Mouse (Mus musculus): ENCODE results near the gene Olfr351. TPM values are rescaled to one million over a fixed set of nuclear protein-coding genes. Genes with fewer than 3 reads are reported as not detected.

The Olfr351 gene
- polyA plus RNA-seq (2014; fragmentation: Nextera tagmentation; extraction: Ambion mirVana) = not detected in 2 replicates

DNA sequence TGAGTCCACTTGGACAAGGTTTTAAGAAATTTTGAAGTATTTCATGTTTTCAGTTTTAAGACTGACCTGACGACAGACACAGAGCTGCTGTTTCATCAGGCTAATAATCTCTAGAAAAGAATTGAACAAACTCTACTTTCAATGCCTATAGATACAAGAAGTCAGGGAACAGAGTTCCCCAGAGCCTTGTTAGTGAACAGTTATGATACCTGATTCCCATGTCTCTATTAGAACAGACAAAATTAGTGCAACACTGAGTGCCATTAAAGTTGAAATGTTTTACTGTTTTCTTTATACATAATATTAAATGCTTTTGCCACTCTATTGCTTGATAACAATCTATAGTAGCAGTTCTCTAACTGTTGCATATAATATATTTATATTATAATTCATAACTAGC lies at the start of gene Olfr351:
Gene Olfr351 (minus strand): TSS at position 101 of the 400 bp plus-strand sequence.
- Histone ChIP-seq H3K4me2 (replicated peaks; ENCODE audit: low read depth, low read length) (no peak within 1 kb of the TSS), H3K9ac (replicated peaks; ENCODE audit: low read depth, low read length) (no peak within 1 kb of the TSS), H3K4me1 (ENCODE audit: control insufficient read depth, insufficient read depth, low read length) (no peaks in the 10 kb centered on the region), H3K9me3 (ENCODE audit: control insufficient read depth, low read depth, low read length) (no peaks in the 10 kb centered on the region), H3K27me3 (ENCODE audit: control insufficient read depth, insufficient read depth, low read length) (no peaks in the 10 kb centered on the region), H3K27ac (ENCODE audit: low read length) (no peak within 1 kb of the TSS), H3K36me3 (ENCODE audit: control insufficient read depth, insufficient read depth, low read length) (no peaks in the 10 kb centered on the region), H3K4me3 (ENCODE audit: low read depth, low read length) (no peak within 1 kb of the TSS)
- ATAC-seq (ENCODE audit: insufficient number of reproducible peaks, insufficient read depth, low FRiP score, low read depth) = no peak
- WGBS = 74% methylated on average over 1 of the region's 1 CpGs

DNA sequence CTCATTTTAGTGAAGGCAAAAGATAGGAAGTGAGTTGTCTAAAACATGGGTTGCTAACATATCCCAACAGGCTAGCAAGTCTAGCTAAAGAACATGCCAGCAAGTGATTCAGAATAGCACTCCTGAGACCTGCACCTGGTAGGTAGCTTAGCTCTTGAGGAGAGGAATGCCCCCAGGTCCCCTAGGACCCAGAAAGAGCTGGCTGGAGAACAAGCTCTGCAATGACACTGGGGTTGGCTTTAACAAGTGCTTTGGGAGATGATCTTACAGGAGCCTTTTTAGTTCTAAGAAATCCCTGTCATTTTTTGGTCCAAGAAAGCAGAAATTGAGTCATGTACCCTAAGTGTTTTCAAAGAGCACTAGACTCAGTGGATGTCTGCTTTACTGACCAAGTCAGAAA lies 42.9 kb upstream of the Olfr351 start, which contains the start of gene Olfr354:
Gene Olfr354 (plus strand): TSS at position 301 of the 400 bp plus-strand sequence.
- Histone ChIP-seq H3K4me1 (ENCODE audit: control insufficient read depth, insufficient read depth, low read length) (no peaks in the 10 kb centered on the region), H3K27ac (ENCODE audit: low read length) (no peak within 1 kb of the TSS), H3K4me3 (ENCODE audit: low read depth, low read length) (no peak within 1 kb of the TSS), H3K9ac (replicated peaks; ENCODE audit: low read depth, low read length) (no peak within 1 kb of the TSS), H3K27me3 (ENCODE audit: control insufficient read depth, insufficient read depth, low read length) (no peaks in the 10 kb centered on the region), H3K4me2 (replicated peaks; ENCODE audit: low read depth, low read length) (no peak within 1 kb of the TSS), H3K9me3 (ENCODE audit: control insufficient read depth, low read depth, low read length) (no peaks in the 10 kb centered on the region), H3K36me3 (ENCODE audit: control insufficient read depth, insufficient read depth, low read length) (no peaks in the 10 kb centered on the region)
- ATAC-seq (ENCODE audit: insufficient number of reproducible peaks, insufficient read depth, low FRiP score, low read depth) = no peak

GRCm38 (mm10) chr2:36897114-36897513 lies 34.7 kb upstream of the Olfr351 start:
- no peak overlapping the region for H3K27ac ChIP-seq (ENCODE audit: low read length)
- H3K4me1 ChIP-seq (ENCODE audit: control insufficient read depth, insufficient read depth, low read length) = no peaks in the 10 kb centered on the region
- no peak for ATAC-seq (ENCODE audit: insufficient number of reproducible peaks, insufficient read depth, low FRiP score, low read depth)
- H3K36me3 ChIP-seq (ENCODE audit: control insufficient read depth, insufficient read depth, low read length) = no peaks in the 10 kb centered on the region
- H3K27me3 ChIP-seq (ENCODE audit: control insufficient read depth, insufficient read depth, low read length) = no peaks in the 10 kb centered on the region
- H3K9me3 ChIP-seq (ENCODE audit: control insufficient read depth, low read depth, low read length) = 0 out of 2 replicates have a peak, but pooled peaks cover 3% of the 10 kb centered on the region
- no peak overlapping the region for H3K9ac ChIP-seq (replicated peaks; ENCODE audit: low read depth, low read length)
- no peak overlapping the region for H3K4me2 ChIP-seq (replicated peaks; ENCODE audit: low read depth, low read length)
- no peak overlapping the region for H3K4me3 ChIP-seq (ENCODE audit: low read depth, low read length)

DNA sequence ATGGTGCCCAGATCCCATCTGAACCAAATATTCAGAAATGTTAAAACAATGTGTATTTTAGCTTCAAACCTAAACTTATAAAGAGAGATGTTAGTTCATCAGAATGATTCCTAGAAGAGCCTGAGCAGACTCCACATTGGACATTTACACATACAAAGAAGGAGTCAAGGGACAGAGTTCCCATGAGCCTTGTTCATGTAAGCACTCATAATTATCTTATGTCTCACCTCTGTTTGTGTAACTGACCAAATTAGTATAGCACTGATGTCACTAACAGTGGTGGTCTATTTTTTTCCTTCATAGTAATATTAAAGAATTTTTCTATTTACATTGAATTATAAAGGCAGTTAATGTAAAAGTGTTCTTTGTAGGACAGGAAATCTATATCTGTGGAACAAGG lies 30.4 kb upstream of the Olfr351 start, which contains the start of gene Olfr353:
Gene Olfr353 (minus strand): TSS at position 101 of the 400 bp plus-strand sequence.
- no peak within 1 kb of the TSS for H3K9ac ChIP-seq (replicated peaks; ENCODE audit: low read depth, low read length)
- no peaks in the 10 kb centered on the region for H3K4me1 ChIP-seq (ENCODE audit: control insufficient read depth, insufficient read depth, low read length)

GRCm38 (mm10) chr2:36868160-36868559 lies 5.7 kb upstream of the Olfr351 start, which contains the start of gene Olfr352:
Gene Olfr352 (plus strand): TSS chr2:36868460.
- Histone ChIP-seq H3K4me1 (ENCODE audit: control insufficient read depth, insufficient read depth, low read length) (no peaks in the 10 kb centered on the region), H3K9ac (replicated peaks; ENCODE audit: low read depth, low read length) (no peak within 1 kb of the TSS), H3K36me3 (ENCODE audit: control insufficient read depth, insufficient read depth, low read length) (no peaks in the 10 kb centered on the region), H3K27ac (ENCODE audit: low read length) (no peak within 1 kb of the TSS), H3K27me3 (ENCODE audit: control insufficient read depth, insufficient read depth, low read length) (no peaks in the 10 kb centered on the region), H3K4me3 (ENCODE audit: low read depth, low read length) (no peak within 1 kb of the TSS), H3K9me3 (ENCODE audit: control insufficient read depth, low read depth, low read length) (no peaks in the 10 kb centered on the region), H3K4me2 (replicated peaks; ENCODE audit: low read depth, low read length) (no peak within 1 kb of the TSS)
- WGBS = 59% methylated on average over 1 of the region's 1 CpGs
- no peak for ATAC-seq (ENCODE audit: insufficient number of reproducible peaks, insufficient read depth, low FRiP score, low read depth)

More for the DNA sequence above, 30.4 kb upstream of the Olfr351 start, which contains the start of gene Olfr353:
- no peak for ATAC-seq (ENCODE audit: insufficient number of reproducible peaks, insufficient read depth, low FRiP score, low read depth)
- Histone ChIP-seq H3K27ac (ENCODE audit: low read length) (no peak within 1 kb of the TSS), H3K9me3 (ENCODE audit: control insufficient read depth, low read depth, low read length) (no peaks in the 10 kb centered on the region), H3K4me3 (ENCODE audit: low read depth, low read length) (no peak within 1 kb of the TSS), H3K4me2 (replicated peaks; ENCODE audit: low read depth, low read length) (no peak within 1 kb of the TSS), H3K27me3 (ENCODE audit: control insufficient read depth, insufficient read depth, low read length) (no peaks in the 10 kb centered on the region), H3K36me3 (ENCODE audit: control insufficient read depth, insufficient read depth, low read length) (no peaks in the 10 kb centered on the region)

DNA sequence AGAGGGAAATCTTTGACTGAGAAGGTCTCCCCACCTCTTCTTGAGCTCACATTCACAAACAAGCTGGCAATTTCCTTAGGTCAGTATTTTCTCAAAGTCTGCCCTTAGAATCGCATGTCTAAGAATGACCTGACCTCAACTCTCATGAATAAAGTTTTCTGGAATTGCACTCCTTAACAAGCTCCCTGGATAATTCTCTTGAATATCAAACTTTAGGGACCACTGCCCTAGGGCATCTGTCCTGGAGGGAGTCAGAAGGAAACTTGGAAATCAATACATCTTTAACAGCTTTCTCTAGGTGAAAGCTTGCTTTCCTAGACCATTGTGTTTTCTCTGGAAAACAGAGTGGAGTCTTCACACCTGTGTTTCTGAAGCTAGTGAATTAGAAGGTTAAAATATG lies 16.4 kb downstream of the Olfr351 start, which contains the start of gene Olfr350:
Gene Olfr350 (plus strand): TSS at position 301 of the 400 bp plus-strand sequence.
- Histone ChIP-seq H3K4me1 (ENCODE audit: control insufficient read depth, insufficient read depth, low read length) (no peaks in the 10 kb centered on the region), H3K9ac (replicated peaks; ENCODE audit: low read depth, low read length) (no peak within 1 kb of the TSS), H3K4me3 (ENCODE audit: low read depth, low read length) (no peak within 1 kb of the TSS), H3K27ac (ENCODE audit: low read length) (no peak within 1 kb of the TSS), H3K9me3 (ENCODE audit: control insufficient read depth, low read depth, low read length) (peaks cover 6% of the 10 kb centered on the region; the same call in 1 of the 2 replicates), H3K36me3 (ENCODE audit: control insufficient read depth, insufficient read depth, low read length) (no peaks in the 10 kb centered on the region), H3K4me2 (replicated peaks; ENCODE audit: low read depth, low read length) (no peak within 1 kb of the TSS), H3K27me3 (ENCODE audit: control insufficient read depth, insufficient read depth, low read length) (no peaks in the 10 kb centered on the region)
- 98% methylated on average over 1 of the region's 1 CpGs for WGBS
- ATAC-seq (ENCODE audit: insufficient number of reproducible peaks, insufficient read depth, low FRiP score, low read depth) = no peak

DNA sequence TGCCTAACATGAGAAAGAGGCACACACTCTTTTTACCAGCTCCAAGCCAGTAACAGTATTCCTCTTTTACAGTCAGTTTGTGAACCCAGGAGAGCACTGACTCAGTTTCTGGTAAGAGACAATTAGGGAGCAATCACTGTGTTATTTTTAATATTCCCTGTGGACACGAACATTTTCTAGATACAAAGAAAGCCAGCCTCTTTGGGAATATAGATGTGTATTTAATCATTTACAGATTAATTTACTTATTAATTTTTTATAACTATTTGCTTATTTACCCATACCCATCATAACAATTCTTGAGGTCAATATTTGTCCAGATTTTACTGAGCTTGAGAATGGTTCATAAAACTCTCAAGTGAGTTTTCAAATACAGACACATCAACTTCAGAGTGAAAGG lies 45.5 kb downstream of the Olfr351 start, which contains the start of gene Olfr3:
Gene Olfr3 (minus strand): TSS at position 101 of the 400 bp plus-strand sequence.
- Histone ChIP-seq H3K36me3 (ENCODE audit: control insufficient read depth, insufficient read depth, low read length) (no peaks in the 10 kb centered on the region), H3K9me3 (ENCODE audit: control insufficient read depth, low read depth, low read length) (0 out of 2 replicates have a peak, but pooled peaks cover 4% of the 10 kb centered on the region), H3K4me3 (ENCODE audit: low read depth, low read length) (no peak within 1 kb of the TSS), H3K4me2 (replicated peaks; ENCODE audit: low read depth, low read length) (no peak within 1 kb of the TSS), H3K27me3 (ENCODE audit: control insufficient read depth, insufficient read depth, low read length) (no peaks in the 10 kb centered on the region), H3K4me1 (ENCODE audit: control insufficient read depth, insufficient read depth, low read length) (no peaks in the 10 kb centered on the region), H3K27ac (ENCODE audit: low read length) (no peak within 1 kb of the TSS), H3K9ac (replicated peaks; ENCODE audit: low read depth, low read length) (no peak within 1 kb of the TSS)
- 73% methylated on average over 1 of the region's 1 CpGs for WGBS
- ATAC-seq (ENCODE audit: insufficient number of reproducible peaks, insufficient read depth, low FRiP score, low read depth) = no peak

All from stomach, embryonic 14.5 days (tissue).